Mouse (Mus musculus) testis, adult 2 months (tissue): ENCODE measurements at regions not wholly inside any gene's neighbourhood (a gene's known extent, or its start where the extent isn't known, plus 50 kb on each side); places are given as distances from the start of the nearest gene placed in this dataset.

Source experiments
- CTCF ChIP-seq: fragments of 200-500 bp; IDR thresholded peaks from 2 replicates; pipeline ENCODE4 v1.5.1; 2012; ENCODE audit warnings: low read depth, mild to moderate bottlenecking, inconsistent platforms, low read length, moderate library complexity; ENCODE audit not compliant: control insufficient read depth, insufficient read depth, insufficient replicate concordance
- POLR2A ChIP-seq: fragments of 200-500 bp; IDR thresholded peaks from 2 replicates; pipeline ENCODE4 v1.6.1; 2012; ENCODE audit warnings: low read depth, mild to moderate bottlenecking, inconsistent platforms, low read length, moderate library complexity; ENCODE audit not compliant: control insufficient read depth

GRCm38 (mm10) chr17:27291176-27291575 lies 86.9 kb upstream of the Lemd2 start:
- TF ChIP-seq POLR2A (no peak), CTCF (no peak)
